ENCODE assay signal across 9 mouse cellular contexts in genomic region chr1:78203086-78203614, GRCm38 (mm10). TPM values are rescaled to one million over a fixed set of nuclear protein-coding genes. Genes with fewer than 3 reads are reported as not detected.
DNase-seq lines count a peak whose midpoint lies in the region; ATAC-seq and TF ChIP-seq lines count a peak whose summit lies in the region.
"Had no signal": no experiment of that assay in that cellular context is flagged by ENCODE, and none has a peak within 500 bp of the region (broad histone marks: within the 10 kb centered on the region; RNA-seq: fewer than 3 reads in every experiment).

No protein-coding gene starts in this region.

- ATAC-seq in G1E (ENCODE audit: extremely low read depth, insufficient number of reproducible peaks, low FRiP score, poor library complexity, severe bottlenecking) = no peak
- no peak; the same call in none of the 2 replicates for ATAC-seq in hindbrain, embryonic 12.5 days (ENCODE audit: low FRiP score)
- ATAC-seq in midbrain, embryonic 11.5 days (ENCODE audit: low FRiP score) = peak; percentile 24; the same call in 1 of the 2 replicates

- H3K4me2 ChIP-seq in hindbrain, embryonic 12.5 days (replicated peaks) = peak overlapping the region; percentile 56
- H3K4me2 ChIP-seq in midbrain, embryonic 11.5 days = peak overlapping the region; percentile 62

- H3K27ac ChIP-seq in heart, embryonic 10.5 days = no peak overlapping the region
- no peak overlapping the region for H3K27ac ChIP-seq in hindbrain, embryonic 12.5 days
- no peak overlapping the region for H3K27ac ChIP-seq in midbrain, embryonic 11.5 days (ENCODE audit: low read depth, low read length)

- H3K27me3 ChIP-seq in heart, embryonic 10.5 days (ENCODE audit: insufficient read depth, poor library complexity, severe bottlenecking) = peaks cover 98% of the 10 kb centered on the region
- H3K27me3 ChIP-seq in G1E (ENCODE audit: insufficient read depth, low read length) = peaks cover 76% of the 10 kb centered on the region
- H3K27me3 ChIP-seq in hindbrain, embryonic 12.5 days = peaks cover 87% of the 10 kb centered on the region
- peaks cover 86% of the 10 kb centered on the region for H3K27me3 ChIP-seq in midbrain, embryonic 11.5 days (ENCODE audit: control insufficient read depth, insufficient read depth, low read length)

- no peaks in the 10 kb centered on the region for H3K9me3 ChIP-seq in heart, embryonic 10.5 days
- peaks cover 22% of the 10 kb centered on the region for H3K9me3 ChIP-seq in G1E (replicated peaks)
- H3K9me3 ChIP-seq in hindbrain, embryonic 12.5 days (replicated peaks) = no peaks in the 10 kb centered on the region
- no peaks in the 10 kb centered on the region for H3K9me3 ChIP-seq in midbrain, embryonic 11.5 days (ENCODE audit: control insufficient read depth, low read length)

- H3K4me1 ChIP-seq in heart, embryonic 10.5 days = peaks cover 9% of the 10 kb centered on the region
- peaks cover 9% of the 10 kb centered on the region for H3K4me1 ChIP-seq in G1E (ENCODE audit: insufficient read depth, low read depth, low read length)
- H3K4me1 ChIP-seq in hindbrain, embryonic 12.5 days = peaks cover 18% of the 10 kb centered on the region
- peaks cover 21% of the 10 kb centered on the region for H3K4me1 ChIP-seq in midbrain, embryonic 11.5 days (ENCODE audit: control insufficient read depth, insufficient read depth, low read length)

- WGBS in heart, embryonic 10.5 days = 1% methylated on average over 14 of the region's 14 CpGs
- under 1% methylated on average over 14 of the region's 14 CpGs for WGBS in hindbrain, embryonic 12.5 days
- WGBS in midbrain, embryonic 11.5 days = 2% methylated on average over 14 of the region's 14 CpGs

- H3K4me3 ChIP-seq in heart, embryonic 10.5 days = peak overlapping the region; percentile 53
- H3K4me3 ChIP-seq in G1E (ENCODE audit: low read depth, low read length) = peak overlapping the region; percentile 63; the same call in 1 of the 2 replicates
- peak overlapping the region; percentile 30 for H3K4me3 ChIP-seq in hindbrain, embryonic 12.5 days
- peak overlapping the region; percentile 35 for H3K4me3 ChIP-seq in midbrain, embryonic 11.5 days (ENCODE audit: low read depth, low read length)

- peak; percentile 72 for DNase-seq in heart, embryonic 10.5 days (ENCODE audit: low spot score)
- DNase-seq in heart, adult 11 months = no peak
- DNase-seq in G1E (ENCODE audit: low spot score) = no peak
- peak; percentile 94 for DNase-seq in midbrain, embryonic 11.5 days (ENCODE audit: low spot score, missing footprints)
- no peak for DNase-seq in adrenal gland, adult 8-10 months
- DNase-seq in right cerebral cortex, postnatal 10 days (ENCODE audit: low spot score in 2 of 2) = no peak
- DNase-seq in frontal cortex, postnatal 10 days (ENCODE audit: low spot score in 2 of 2) = no peak

- H3K9ac ChIP-seq in hindbrain, embryonic 12.5 days = peak overlapping the region; percentile 46
- H3K9ac ChIP-seq in midbrain, embryonic 11.5 days (ENCODE audit: low read length) = peak overlapping the region; percentile 41

- TF ChIP-seq CTCF in G1E (IDR thresholded peaks at IDR 0.05; ENCODE audit: low read depth, low read length) = no peak

- no peaks in the 10 kb centered on the region for H3K36me3 ChIP-seq in heart, embryonic 10.5 days
- no peaks in the 10 kb centered on the region for H3K36me3 ChIP-seq in G1E (replicated peaks)
- H3K36me3 ChIP-seq in hindbrain, embryonic 12.5 days = no peaks in the 10 kb centered on the region
- no peaks in the 10 kb centered on the region for H3K36me3 ChIP-seq in midbrain, embryonic 11.5 days (ENCODE audit: control insufficient read depth, insufficient read depth, low read length)

RNA-seq across cellular contexts. Expression of gene Pax3, which starts 6.2 kb away (rescaled TPM):
- polyA plus RNA-seq in heart, embryonic 10.5 days (2016; fragmentation: Nextera tagmentation; extraction: Ambion mirVana) = 0.28 and 1.9 TPM in 2 replicates
- total RNA-seq in G1E (2014; fragmentation: Nextera tagmentation) (22.1 and 22.9 TPM in 2 replicates), G1E (2017) (8.5 and 11.4 TPM in 2 replicates)
- polyA plus RNA-seq in G1E (2012) = 7.4 and 7.9 TPM in 2 replicates
- polyA plus RNA-seq in hindbrain, embryonic 12.5 days (2016; fragmentation: Nextera tagmentation; extraction: Ambion mirVana) = 32.7 and 37.5 TPM in 2 replicates
- 38.1 and 41.5 TPM in 2 replicates for polyA plus RNA-seq in midbrain, embryonic 11.5 days (2014; fragmentation: Nextera tagmentation; extraction: Ambion mirVana)
- not detected for total RNA-seq in adrenal gland, adult 8-10 months (2022)
- total RNA-seq: heart, adult 18-20 months had no signal

Comparison
In these comparisons a context has a peak if more than half of its experiments do, and no peak if none do; other contexts are left out.
1. DNase-seq: peak in heart, embryonic 10.5 days (single experiment) and midbrain, embryonic 11.5 days (single experiment); none in heart, adult 11 months (single experiment), G1E (single experiment), adrenal gland, adult 8-10 months (single experiment), right cerebral cortex, postnatal 10 days (0 of 2) and frontal cortex, postnatal 10 days (0 of 2).
2. Peak in every context shown above with its lines, with median percentiles within 50 percentile points of each other: H3K4me3 ChIP-seq.